Mouse (Mus musculus): ENCODE measurements around the gene Vat1. TPM values are rescaled to one million over a fixed set of nuclear protein-coding genes. Genes with fewer than 3 reads are reported as not detected.
A peak's percentile ranks its signal among the peaks of the same experiment; 100 is the strongest.
"Not testable (repeated sequence)": the region's sequence is repeated elsewhere in the genome, so short reads cannot be mapped to it uniquely, and the experiment has no call there.

Vat1 gene
- total RNA-seq, 4 experiments from 2014 or later, result 40.7 to 54.4 (median 45.8) TPM

GRCm38 (mm10) chr11:101442760-101443159, 23.3 kb downstream of the Vat1 start:
- DNase-seq (ENCODE audit: low spot score in 2 of 2), result no peak

- peak; percentile 86 to 98 for DNase-seq (ENCODE audit: low spot score in 2 of 2)
Observed at GRCm38 (mm10) chr11:101442127-101442693, 23.8 kb downstream of the Vat1 start, which contains the start of gene Rpl27. Rpl27 (plus strand) TSS chr11:101442298.

DNA sequence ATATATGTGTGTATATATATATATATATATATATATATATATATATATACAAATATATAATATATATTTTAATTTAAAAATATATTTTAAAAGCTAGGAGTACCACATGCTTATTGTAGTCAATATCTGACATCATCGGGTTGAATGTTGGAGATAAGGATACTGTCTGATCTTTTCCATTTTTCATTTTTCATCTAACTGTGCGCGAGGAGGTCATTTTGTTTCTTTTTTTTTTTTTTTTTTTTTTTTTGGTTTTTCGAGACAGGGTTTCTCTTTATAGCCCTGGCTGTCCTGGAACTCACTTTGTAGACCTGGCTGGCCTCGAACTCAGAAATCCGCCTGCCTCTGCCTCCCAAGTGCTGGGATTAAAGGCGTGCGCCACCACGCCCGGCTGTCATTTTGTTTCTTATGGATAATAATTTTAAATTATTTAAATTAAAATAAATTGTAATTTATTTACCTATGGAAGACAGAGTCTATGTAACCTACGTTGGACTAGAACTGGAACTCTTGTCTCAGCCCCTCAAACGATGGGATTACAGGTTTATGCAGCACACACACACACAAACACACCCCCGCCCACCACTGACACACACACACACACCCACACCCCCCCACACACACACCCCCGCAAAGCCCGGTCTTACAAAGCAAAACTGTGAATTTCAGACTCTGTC, 24.4 kb downstream of the Vat1 start:
- not testable (repeated sequence) for DNase-seq (ENCODE audit: low spot score in 2 of 2)

- DNase-seq (ENCODE audit: low spot score in 2 of 2), result not testable (repeated sequence)
Observed at GRCm38 (mm10) chr11:101438006-101438405, 28.0 kb downstream of the Vat1 start.

DNA sequence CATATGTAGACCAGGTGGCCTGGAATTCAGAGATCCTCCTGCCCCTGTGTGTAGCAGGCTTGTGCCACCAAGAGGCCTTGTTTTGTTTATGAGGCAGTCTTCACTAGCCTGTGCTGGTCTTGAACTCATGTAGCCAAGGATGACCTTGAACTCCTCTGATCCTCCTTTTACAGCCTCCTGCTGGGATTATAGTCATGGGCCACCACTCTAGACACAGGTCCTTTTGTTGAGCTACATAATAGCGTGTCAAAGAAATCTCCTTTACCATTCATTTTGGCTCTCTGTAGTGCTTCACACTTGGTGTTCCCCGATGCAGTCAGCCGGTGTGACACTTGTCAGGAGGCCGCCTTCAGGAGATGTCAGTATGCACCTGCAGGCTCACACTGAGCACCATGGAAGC, 29.1 kb downstream of the Vat1 start:
- no peak for DNase-seq (ENCODE audit: low spot score in 2 of 2)

DNA sequence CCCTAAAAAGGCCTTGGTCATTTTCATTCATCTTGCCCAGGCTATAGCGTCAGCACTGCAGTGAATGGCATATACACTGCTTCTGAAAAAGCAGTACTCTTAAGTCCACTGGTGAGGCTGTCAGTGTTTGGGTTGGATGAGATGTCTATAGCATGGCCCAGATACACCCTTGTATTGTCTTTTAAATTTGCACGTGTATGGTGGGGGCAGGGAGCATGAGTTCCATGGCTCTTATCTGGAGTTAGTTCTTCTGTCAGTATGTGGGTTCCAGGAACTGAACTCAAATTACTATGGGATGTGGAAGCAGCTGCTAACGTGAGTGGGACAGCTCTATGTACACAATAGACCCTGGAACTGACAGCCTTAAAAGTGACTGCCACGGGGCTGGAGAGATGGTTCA, 30.2 kb downstream of the Vat1 start:
- no peak for DNase-seq (ENCODE audit: low spot score in 2 of 2)

GRCm38 (mm10) chr11:101433396-101433795, 32.6 kb downstream of the Vat1 start:
- no peak for DNase-seq (ENCODE audit: low spot score in 2 of 2)

- DNase-seq (ENCODE audit: low spot score in 2 of 2), result no peak
Observed at GRCm38 (mm10) chr11:101431327-101431726, 34.7 kb downstream of the Vat1 start.

GRCm38 (mm10) chr11:101426165-101426564, 39.9 kb downstream of the Vat1 start:
- no peak for DNase-seq (ENCODE audit: low spot score in 2 of 2)

DNA sequence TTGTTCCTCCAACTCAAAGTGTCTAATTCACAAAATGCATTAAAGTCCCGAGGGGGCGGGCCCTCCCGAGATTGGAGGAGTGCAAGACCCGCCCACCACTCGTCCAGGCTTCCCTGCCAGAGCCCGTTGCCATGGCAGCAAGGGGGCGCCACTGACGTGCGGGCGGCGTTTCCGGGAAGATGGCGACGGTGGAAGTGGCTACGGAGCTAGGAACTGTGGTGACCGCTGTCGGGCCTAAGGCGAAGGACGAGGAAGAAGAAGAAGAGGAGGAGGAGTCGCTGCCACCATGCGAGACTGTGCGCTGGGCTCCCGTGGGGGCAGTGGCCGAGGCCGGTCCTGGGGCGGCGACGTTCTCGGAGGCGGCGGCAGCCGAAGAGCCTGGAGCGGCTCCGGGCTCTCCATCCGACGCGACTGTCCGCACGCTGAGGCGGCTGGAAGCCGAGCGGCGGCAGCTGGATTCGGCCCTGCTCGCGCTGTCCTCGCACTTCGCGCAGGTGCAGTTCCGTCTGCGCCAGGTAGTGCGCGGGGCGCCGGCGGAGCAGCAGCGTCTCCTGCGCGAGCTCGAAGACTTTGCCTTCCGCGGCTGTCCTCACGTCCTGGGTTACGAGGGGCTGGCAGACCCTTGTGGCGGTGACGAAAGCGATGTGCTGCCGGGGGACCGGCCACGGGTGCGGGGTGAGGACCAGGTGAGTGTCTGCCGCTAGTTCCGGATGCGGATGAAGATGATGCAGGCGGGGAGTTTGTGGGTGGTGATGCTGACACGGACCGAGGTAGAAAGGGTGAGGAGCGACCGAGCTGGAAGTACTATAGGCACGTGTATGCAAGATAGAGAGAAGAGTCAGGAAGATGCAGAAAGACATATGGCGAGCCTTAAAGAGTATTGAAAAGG, 40.9 kb downstream of the Vat1 start, which contains the start of the genes Rundc1 and Ptges3l:
Rundc1 (plus strand) TSS at position 161 of the 889 bp plus-strand sequence.
Ptges3l (minus strand) TSS at position 409 of the 889 bp plus-strand sequence.
- DNase-seq (ENCODE audit: low spot score in 2 of 2), result peak; percentile 94 to 96

- DNase-seq (ENCODE audit: low spot score in 2 of 2), result peak; percentile 32 to 33
Observed at GRCm38 (mm10) chr11:101424105-101424851, 41.8 kb downstream of the Vat1 start, which contains the start of gene Gm27029. Gm27029 (minus strand) TSS chr11:101424796.

GRCm38 (mm10) chr11:101420148-101420547, 45.9 kb downstream of the Vat1 start:
- DNase-seq (ENCODE audit: low spot score in 2 of 2), result no peak

DNA sequence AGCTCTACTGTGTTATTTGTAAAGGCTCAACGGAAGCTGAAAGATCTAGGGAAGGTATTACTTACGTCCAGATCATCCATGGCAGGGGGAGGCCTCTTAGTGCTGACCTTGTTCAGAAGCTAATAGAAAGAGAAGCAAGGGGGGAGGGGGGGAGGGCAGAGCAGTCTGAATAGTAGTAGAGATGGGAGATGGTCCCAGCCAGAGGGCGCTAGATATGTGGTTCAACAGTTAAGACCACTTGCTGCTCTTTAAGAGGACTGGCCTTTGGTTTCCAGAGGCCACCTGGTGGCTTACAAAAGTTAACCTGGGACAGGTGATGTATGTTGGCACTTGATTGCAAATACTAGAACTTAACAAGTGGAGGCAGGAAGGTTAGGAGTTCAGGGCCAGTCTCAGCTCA, 46.4 kb downstream of the Vat1 start:
- no peak for DNase-seq (ENCODE audit: low spot score in 2 of 2)

GRCm38 (mm10) chr11:101418991-101419390, 47.0 kb downstream of the Vat1 start:
- peak in 1 of 2 experiments; percentile 54 for DNase-seq (ENCODE audit: low spot score in 2 of 2)

- peak; percentile 67 to 92 for DNase-seq (ENCODE audit: low spot score in 2 of 2)
Observed at GRCm38 (mm10) chr11:101417101-101417855, 48.8 kb downstream of the Vat1 start, which contains the start of gene Aarsd1. Aarsd1 (minus strand) TSS chr11:101417615.

DNA sequence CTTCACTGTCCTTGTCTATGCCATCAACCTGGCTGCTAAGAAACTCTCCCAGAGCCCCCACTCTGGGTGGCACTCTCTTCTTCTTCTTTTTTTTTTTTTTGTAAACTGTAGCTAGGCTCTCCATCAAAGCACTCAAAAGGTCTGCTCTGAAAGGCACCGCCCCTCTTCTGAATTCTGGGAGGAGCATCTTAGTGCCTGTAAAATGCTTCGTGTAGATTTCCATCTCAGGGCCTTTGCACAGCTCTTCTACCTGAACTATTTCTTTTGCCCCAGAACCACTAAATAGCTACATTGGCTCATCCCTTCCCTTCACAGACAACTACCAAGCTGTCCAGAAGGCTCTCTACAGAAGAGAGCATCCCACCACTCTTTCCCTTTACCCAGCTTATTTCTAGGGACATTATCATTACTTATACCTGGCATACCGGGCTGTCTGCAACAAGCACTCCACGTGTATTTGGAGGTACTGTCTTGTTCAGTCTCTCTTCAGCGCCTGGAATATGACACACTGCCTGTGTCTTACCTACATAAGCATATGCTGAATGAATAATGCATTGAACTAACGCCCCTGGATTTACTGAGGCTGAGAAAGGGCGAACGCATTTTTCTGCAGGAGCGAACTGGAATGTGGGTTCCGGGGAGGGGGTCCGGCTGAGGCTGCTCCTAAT, 49.5 kb downstream of the Vat1 start:
- no peak for DNase-seq (ENCODE audit: low spot score in 2 of 2)

DNA sequence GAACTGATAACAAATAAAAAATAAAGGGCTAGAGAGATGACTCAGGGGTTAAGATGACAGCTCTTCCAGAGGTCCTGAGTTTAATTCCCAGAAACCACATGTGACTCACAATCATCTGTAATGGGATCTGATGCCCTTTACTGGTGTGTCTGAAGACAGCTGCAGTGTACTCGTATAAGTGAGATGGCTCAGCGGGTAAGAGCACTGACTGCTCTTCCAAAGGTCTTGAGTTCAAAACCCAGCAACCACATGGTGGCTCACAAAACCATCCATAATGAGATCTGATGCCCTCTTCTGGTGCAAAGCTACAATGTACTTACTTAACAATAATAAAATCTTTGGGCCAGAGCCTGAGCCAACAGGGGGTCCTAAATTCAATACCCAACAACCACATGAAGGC, 50.7 kb downstream of the Vat1 start:
- DNase-seq (ENCODE audit: low spot score in 2 of 2), result no peak
